ENCODE assay signal across 8 mouse cellular contexts in the genomic region with DNA sequence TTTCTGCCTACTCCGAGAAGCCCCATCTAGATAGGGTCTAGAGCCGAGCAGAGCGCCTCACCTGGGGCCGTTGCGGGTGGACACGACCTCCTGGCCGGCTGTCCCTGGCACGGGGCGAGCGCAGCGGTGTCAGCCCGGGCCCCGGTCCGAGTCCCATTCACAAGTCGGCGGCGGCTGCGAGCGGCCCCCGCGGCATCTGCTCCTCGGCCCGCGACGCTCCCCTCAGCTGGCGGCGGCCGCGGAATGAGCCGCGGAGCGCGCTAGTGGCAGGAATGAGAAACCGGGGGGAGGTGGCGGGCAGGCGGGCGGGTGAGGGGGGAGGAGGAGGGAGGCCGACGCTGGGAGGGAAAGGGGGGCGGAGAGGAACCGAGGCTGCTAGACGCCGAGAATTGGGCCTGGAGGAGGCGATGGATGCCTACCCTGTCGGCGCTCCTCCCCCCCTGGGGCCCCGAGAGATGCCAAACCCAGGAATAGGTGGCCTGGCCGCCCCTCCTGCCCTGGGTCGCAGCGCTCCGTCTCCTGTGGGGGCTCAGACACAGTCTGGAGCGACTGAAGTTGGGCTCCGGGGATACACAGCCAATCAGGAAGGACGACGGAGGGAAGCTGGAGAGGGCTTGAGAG. TPM values are rescaled to one million over a fixed set of nuclear protein-coding genes. Genes with fewer than 3 reads are reported as not detected.
A peak's percentile ranks its signal among the peaks of the same experiment; 100 is the strongest.
DNase-seq lines count a peak whose midpoint lies in the region; ATAC-seq lines count a peak whose summit lies in the region.

No protein-coding gene starts in this region.

- peak; percentile 87 for ATAC-seq in embryonic facial prominence, embryonic 15.5 days (ENCODE audit: insufficient number of reproducible peaks, low FRiP score, low TSS enrichment, low read depth)
- peak; percentile 78 for ATAC-seq in heart, embryonic 15.5 days (replicated peaks; ENCODE audit: insufficient number of reproducible peaks, insufficient read depth, low FRiP score, low read depth)
- ATAC-seq in liver, embryonic 13.5 days (ENCODE audit: low read depth) = no peak
- peak; percentile 79 for ATAC-seq in neural tube, embryonic 14.5 days (ENCODE audit: low read depth)

- under 1% methylated on average over 47 of the region's 55 CpGs for WGBS in embryonic facial prominence, embryonic 15.5 days
- under 1% methylated on average over 51 of the region's 55 CpGs for WGBS in heart, embryonic 15.5 days
- WGBS in liver, embryonic 13.5 days (ENCODE audit: insufficient replicate concordance) = 2% methylated on average over 42 of the region's 55 CpGs
- under 1% methylated on average over 53 of the region's 55 CpGs for WGBS in neural tube, embryonic 14.5 days

- H3K4me2 ChIP-seq in embryonic facial prominence, embryonic 15.5 days (replicated peaks) = peak overlapping the region; percentile 68
- H3K4me2 ChIP-seq in heart, embryonic 15.5 days = peak overlapping the region; percentile 97
- H3K4me2 ChIP-seq in liver, embryonic 13.5 days = peak overlapping the region; percentile 33
- H3K4me2 ChIP-seq in neural tube, embryonic 14.5 days (ENCODE audit: low read depth, low read length) = peak overlapping the region; percentile 75

- peak overlapping the region; percentile 97 for H3K9ac ChIP-seq in embryonic facial prominence, embryonic 15.5 days
- H3K9ac ChIP-seq in heart, embryonic 15.5 days = peak overlapping the region; percentile 63
- peak overlapping the region; percentile 22; the same call in 1 of the 2 replicates for H3K9ac ChIP-seq in liver, embryonic 13.5 days
- peak overlapping the region; percentile 96 for H3K9ac ChIP-seq in neural tube, embryonic 14.5 days (replicated peaks; ENCODE audit: low read depth, low read length)

- H3K27ac ChIP-seq in embryonic facial prominence, embryonic 15.5 days (replicated peaks) = peak overlapping the region; percentile 98
- H3K27ac ChIP-seq in heart, embryonic 15.5 days = peak overlapping the region; percentile 84
- H3K27ac ChIP-seq in liver, embryonic 13.5 days = no peak overlapping the region
- H3K27ac ChIP-seq in neural tube, embryonic 14.5 days (ENCODE audit: low read depth, low read length) = peak overlapping the region; percentile 93

- DNase-seq in adrenal gland, adult (ENCODE audit: inconsistent age in 2 of 2, low spot score in 1 of 2) = peak; percentile 45 to 78
- no peak for DNase-seq in adrenal gland, postnatal 4 days (ENCODE audit: low spot score in 2 of 2)
- peak; percentile 77 for DNase-seq in kidney, postnatal 14 days
- no peak for DNase-seq in liver, embryonic 13.5 days
- peak; percentile 53 for DNase-seq in urinary bladder, postnatal 25 days (ENCODE audit: low spot score)

- no peaks in the 10 kb centered on the region for H3K36me3 ChIP-seq in embryonic facial prominence, embryonic 15.5 days
- H3K36me3 ChIP-seq in heart, embryonic 15.5 days = no peaks in the 10 kb centered on the region
- H3K36me3 ChIP-seq in liver, embryonic 13.5 days = no peaks in the 10 kb centered on the region
- no peaks in the 10 kb centered on the region for H3K36me3 ChIP-seq in neural tube, embryonic 14.5 days (ENCODE audit: control insufficient read depth, insufficient read depth, low read length)

- no peaks in the 10 kb centered on the region for H3K9me3 ChIP-seq in embryonic facial prominence, embryonic 15.5 days (replicated peaks)
- no peaks in the 10 kb centered on the region for H3K9me3 ChIP-seq in heart, embryonic 15.5 days (replicated peaks)
- no peaks in the 10 kb centered on the region for H3K9me3 ChIP-seq in liver, embryonic 13.5 days (replicated peaks)
- no peaks in the 10 kb centered on the region for H3K9me3 ChIP-seq in neural tube, embryonic 14.5 days (ENCODE audit: control insufficient read depth, low read length)

- no peaks in the 10 kb centered on the region; the same call in 1 of the 2 replicates for H3K27me3 ChIP-seq in embryonic facial prominence, embryonic 15.5 days
- peaks cover 46% of the 10 kb centered on the region for H3K27me3 ChIP-seq in heart, embryonic 15.5 days
- H3K27me3 ChIP-seq in liver, embryonic 13.5 days = peaks cover 69% of the 10 kb centered on the region
- no peaks in the 10 kb centered on the region for H3K27me3 ChIP-seq in neural tube, embryonic 14.5 days (ENCODE audit: control insufficient read depth, insufficient read depth, low read length)

- peak overlapping the region; percentile 79 for H3K4me3 ChIP-seq in embryonic facial prominence, embryonic 15.5 days (replicated peaks)
- peak overlapping the region; percentile 69 for H3K4me3 ChIP-seq in heart, embryonic 15.5 days
- H3K4me3 ChIP-seq in liver, embryonic 13.5 days (replicated peaks) = peak overlapping the region; percentile 44
- peak overlapping the region; percentile 84 for H3K4me3 ChIP-seq in neural tube, embryonic 14.5 days (ENCODE audit: low read depth, low read length)

- H3K4me1 ChIP-seq in embryonic facial prominence, embryonic 15.5 days = peaks cover 16% of the 10 kb centered on the region
- peaks cover 28% of the 10 kb centered on the region for H3K4me1 ChIP-seq in heart, embryonic 15.5 days (replicated peaks)
- H3K4me1 ChIP-seq in liver, embryonic 13.5 days (replicated peaks) = no peaks in the 10 kb centered on the region
- H3K4me1 ChIP-seq in neural tube, embryonic 14.5 days (ENCODE audit: control insufficient read depth, insufficient read depth, low read length) = no peaks in the 10 kb centered on the region

RNA-seq across cellular contexts. Expression of a gene that starts 0.5 kb away (rescaled TPM):
- 10 to 100 TPM; 61.3 to 80.2 TPM for total RNA-seq in adrenal gland, postnatal 4 days (2021)
- polyA plus RNA-seq in embryonic facial prominence, embryonic 15.5 days (2015; fragmentation: Nextera tagmentation; extraction: Ambion mirVana) = 176 and 184 TPM in 2 replicates
- 42.2 and 63.9 TPM in 2 replicates for polyA plus RNA-seq in heart, embryonic 15.5 days (2015; fragmentation: Nextera tagmentation; extraction: Ambion mirVana)
- 3.5 and 4.3 TPM in 2 replicates for polyA plus RNA-seq in liver, embryonic 13.5 days (2015; fragmentation: Nextera tagmentation; extraction: Ambion mirVana)
- polyA plus RNA-seq in neural tube, embryonic 14.5 days (2014; fragmentation: Nextera tagmentation; extraction: Ambion mirVana) = 59.9 and 84.8 TPM in 2 replicates

Comparison
In these comparisons a context has a peak if more than half of its experiments do, and no peak if none do; other contexts are left out.
1. DNase-seq: peak in adrenal gland, adult (2 of 2), kidney, postnatal 14 days (single experiment) and urinary bladder, postnatal 25 days (single experiment); none in adrenal gland, postnatal 4 days (0 of 2) and liver, embryonic 13.5 days (single experiment).
2. H3K4me2 ChIP-seq: peak in every context shown above with its lines; median percentile 97 in heart, embryonic 15.5 days; 75 in neural tube, embryonic 14.5 days; 68 in embryonic facial prominence, embryonic 15.5 days; 33 in liver, embryonic 13.5 days.
3. H3K9ac ChIP-seq: peak in every context shown above with its lines; median percentile 97 in embryonic facial prominence, embryonic 15.5 days; 96 in neural tube, embryonic 14.5 days; 63 in heart, embryonic 15.5 days; 22 in liver, embryonic 13.5 days.
4. Peak in every context shown above with its lines, with median percentiles within 50 percentile points of each other: H3K4me3 ChIP-seq.